Mouse (Mus musculus): Measurements from ENCODE around the gene Disp2. TPM values are rescaled to one million over a fixed set of nuclear protein-coding genes. Genes with fewer than 3 reads are reported as not detected.
A peak's percentile ranks its signal among the peaks of the same experiment; 100 is the strongest.

Gene Disp2
- polyA plus RNA-seq, 1 experiment from 2014 or later, result 2.1 TPM

DNA sequence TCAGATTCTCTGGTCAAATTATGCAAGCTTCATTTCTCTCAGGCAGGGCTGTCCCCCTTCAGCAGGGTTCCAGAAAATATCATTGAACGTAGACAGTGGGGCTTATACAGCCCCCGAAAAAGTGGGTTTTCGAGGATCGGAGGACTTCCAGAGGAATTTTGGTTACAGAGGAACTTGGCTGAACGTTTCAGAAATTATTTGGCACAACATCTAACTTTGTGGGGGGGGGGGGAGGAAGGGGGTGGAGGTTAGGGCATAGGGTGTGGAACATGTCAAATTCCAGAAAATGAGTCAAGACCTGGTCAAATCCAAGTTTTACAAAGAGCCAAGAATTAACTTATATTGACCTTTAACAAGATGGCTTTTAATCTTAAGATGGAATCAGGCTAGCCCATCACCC lies 49.6 kb downstream of the Disp2 start:
- Histone ChIP-seq H3K4me3 (replicated peaks) (no peak overlapping the region), H3K27me3 (no peaks in the 10 kb centered on the region), H3K27ac (no peak overlapping the region), H3K9me3 (replicated peaks) (no peaks in the 10 kb centered on the region), H3K4me1 (no peaks in the 10 kb centered on the region), H3K36me3 (peaks cover 94% of the 10 kb centered on the region), H3K4me2 (no peak overlapping the region), H3K9ac (no peak overlapping the region)
- ATAC-seq (replicated peaks; ENCODE audit: low FRiP score), result no peak
- 92% methylated on average over 5 of the region's 5 CpGs for WGBS

GRCm38 (mm10) chr2:118834061-118834460 lies 54.5 kb downstream of the Disp2 start:
- no peak overlapping the region for H3K27ac ChIP-seq
- H3K27me3 ChIP-seq, result no peaks in the 10 kb centered on the region
- WGBS, result 91% methylated on average over 6 of the region's 6 CpGs
- no peaks in the 10 kb centered on the region for H3K9me3 ChIP-seq (replicated peaks)
- no peak for ATAC-seq (replicated peaks; ENCODE audit: low FRiP score)
- no peak overlapping the region for H3K9ac ChIP-seq
- peaks cover 69% of the 10 kb centered on the region for H3K36me3 ChIP-seq
- H3K4me3 ChIP-seq (replicated peaks), result no peak overlapping the region
- H3K4me1 ChIP-seq, result peaks cover 6% of the 10 kb centered on the region; the same call in 1 of the 2 replicates
- H3K4me2 ChIP-seq, result no peak overlapping the region

- Histone ChIP-seq H3K9ac (no peak overlapping the region), H3K36me3 (peaks cover 59% of the 10 kb centered on the region), H3K4me3 (replicated peaks) (no peak overlapping the region), H3K9me3 (replicated peaks) (no peaks in the 10 kb centered on the region), H3K27me3 (no peaks in the 10 kb centered on the region), H3K4me1 (peaks cover 6% of the 10 kb centered on the region; the same call in 1 of the 2 replicates), H3K27ac (no peak overlapping the region), H3K4me2 (no peak overlapping the region)
- ATAC-seq (replicated peaks; ENCODE audit: low FRiP score), result no peak
- 82% methylated on average over 6 of the region's 6 CpGs for WGBS
These were observed 55.6 kb downstream of the Disp2 start for GRCm38 (mm10) chr2:118835115-118835514.

- no peaks in the 10 kb centered on the region for H3K9me3 ChIP-seq (replicated peaks)
- H3K4me2 ChIP-seq, result no peak overlapping the region
- H3K4me1 ChIP-seq, result peaks cover 6% of the 10 kb centered on the region; the same call in 1 of the 2 replicates
- no peak overlapping the region for H3K4me3 ChIP-seq (replicated peaks)
- H3K27me3 ChIP-seq, result no peaks in the 10 kb centered on the region
- no peak for ATAC-seq (replicated peaks; ENCODE audit: low FRiP score)
- peaks cover 28% of the 10 kb centered on the region for H3K36me3 ChIP-seq
- H3K27ac ChIP-seq, result peak overlapping the region; percentile 51; the same call in 1 of the 2 replicates
- no peak overlapping the region for H3K9ac ChIP-seq
- WGBS, result 43% methylated on average over 5 of the region's 5 CpGs
These were observed 58.8 kb downstream of the Disp2 start for GRCm38 (mm10) chr2:118838330-118838729.

- no peaks in the 10 kb centered on the region for H3K27me3 ChIP-seq
- WGBS, result 64% methylated on average over 5 of the region's 5 CpGs
- H3K4me2 ChIP-seq, result no peak overlapping the region
- H3K9ac ChIP-seq, result no peak overlapping the region
- no peaks in the 10 kb centered on the region for H3K36me3 ChIP-seq
- H3K9me3 ChIP-seq (replicated peaks), result no peaks in the 10 kb centered on the region
- peaks cover 7% of the 10 kb centered on the region for H3K4me1 ChIP-seq
- no peak overlapping the region for H3K4me3 ChIP-seq (replicated peaks)
- ATAC-seq (replicated peaks; ENCODE audit: low FRiP score), result no peak
- H3K27ac ChIP-seq, result no peak overlapping the region
These were observed 61.7 kb downstream of the Disp2 start for GRCm38 (mm10) chr2:118841186-118841585.

DNA sequence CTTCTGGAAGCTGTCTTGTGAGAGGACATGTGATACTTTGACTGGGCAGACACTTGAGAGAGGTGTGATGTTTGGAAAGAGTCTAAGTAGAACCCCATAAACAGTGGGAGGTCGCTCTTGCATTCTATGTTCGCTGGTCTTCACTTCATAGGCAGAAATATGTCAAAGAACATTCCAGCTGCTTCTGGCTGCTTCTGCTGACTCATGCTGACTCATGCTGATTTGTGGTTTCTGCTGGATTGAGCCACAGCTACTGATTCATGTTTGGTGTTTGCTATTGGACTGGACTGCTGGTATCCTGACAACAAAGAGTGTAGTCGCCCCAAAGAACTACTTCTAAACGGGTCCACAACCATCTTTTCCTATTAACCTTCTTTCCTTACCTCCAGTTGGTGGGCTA lies 62.3 kb downstream of the Disp2 start:
- Histone ChIP-seq H3K9ac (no peak overlapping the region), H3K4me3 (replicated peaks) (no peak overlapping the region), H3K36me3 (no peaks in the 10 kb centered on the region), H3K4me2 (no peak overlapping the region), H3K9me3 (replicated peaks) (no peaks in the 10 kb centered on the region), H3K4me1 (peaks cover 10% of the 10 kb centered on the region), H3K27me3 (no peaks in the 10 kb centered on the region), H3K27ac (no peak overlapping the region)
- 76% methylated on average over 4 of the region's 4 CpGs for WGBS
- no peak for ATAC-seq (replicated peaks; ENCODE audit: low FRiP score)

- no peak for ATAC-seq (replicated peaks; ENCODE audit: low FRiP score)
- Histone ChIP-seq H3K4me2 (no peak overlapping the region), H3K9ac (no peak overlapping the region), H3K4me1 (peaks cover 8% of the 10 kb centered on the region; the same call in 1 of the 2 replicates), H3K4me3 (replicated peaks) (no peak overlapping the region), H3K9me3 (replicated peaks) (no peaks in the 10 kb centered on the region), H3K27ac (no peak overlapping the region), H3K27me3 (no peaks in the 10 kb centered on the region), H3K36me3 (no peaks in the 10 kb centered on the region)
- WGBS, result 68% methylated on average over 3 of the region's 3 CpGs
These were observed 64.9 kb downstream of the Disp2 start for GRCm38 (mm10) chr2:118844427-118844826.

- H3K9me3 ChIP-seq (replicated peaks), result no peaks in the 10 kb centered on the region
- H3K27ac ChIP-seq, result no peak overlapping the region
- no peaks in the 10 kb centered on the region for H3K36me3 ChIP-seq
- no peaks in the 10 kb centered on the region for H3K27me3 ChIP-seq
- H3K9ac ChIP-seq, result no peak overlapping the region
- H3K4me2 ChIP-seq, result no peak overlapping the region
- 37% methylated on average over 7 of the region's 7 CpGs for WGBS
- peaks cover 8% of the 10 kb centered on the region; the same call in 1 of the 2 replicates for H3K4me1 ChIP-seq
- ATAC-seq (replicated peaks; ENCODE audit: low FRiP score), result peak; percentile 52; the same call in 1 of the 2 replicates
- H3K4me3 ChIP-seq (replicated peaks), result no peak overlapping the region
These were observed 66.7 kb downstream of the Disp2 start for GRCm38 (mm10) chr2:118846246-118846645.

DNA sequence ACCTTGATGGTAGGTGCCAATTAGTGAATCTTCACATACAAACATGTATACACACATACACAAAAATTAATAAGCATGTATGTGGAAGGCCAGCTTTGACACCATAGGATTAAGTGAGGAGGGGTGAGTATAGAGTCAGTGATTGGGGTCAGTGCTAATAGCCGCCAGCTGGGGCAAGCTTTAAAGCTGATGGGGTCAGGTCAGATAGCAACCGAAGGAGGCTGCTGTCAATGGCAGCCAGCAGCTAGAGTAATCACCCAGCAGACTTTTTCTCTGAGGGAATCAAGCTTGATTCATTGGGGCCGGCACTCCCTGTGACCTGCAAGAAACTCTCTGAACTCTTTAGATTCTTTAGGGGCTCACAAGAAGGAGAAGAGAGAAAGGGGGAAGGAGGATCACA lies 72.2 kb downstream of the Disp2 start:
- Histone ChIP-seq H3K36me3 (no peaks in the 10 kb centered on the region), H3K4me2 (no peak overlapping the region), H3K27ac (no peak overlapping the region), H3K27me3 (no peaks in the 10 kb centered on the region), H3K9ac (no peak overlapping the region), H3K4me1 (0 out of 2 replicates have a peak, but pooled peaks cover 4% of the 10 kb centered on the region), H3K9me3 (replicated peaks) (no peaks in the 10 kb centered on the region), H3K4me3 (replicated peaks) (no peak overlapping the region)
- WGBS, result 20% methylated on average over 3 of the region's 3 CpGs
- ATAC-seq (replicated peaks; ENCODE audit: low FRiP score), result no peak

Other genes with a start within 250 kb of the Disp2 start
- gene Bmf, start 230.0 kb upstream of the Disp2 start, polyA plus RNA-seq (2015; fragmentation: Nextera tagmentation; extraction: Ambion mirVana), result 7.6 and 8.2 TPM in 2 replicates
- 98.5 and 103 TPM in 2 replicates for gene Bub1b, start 181.5 kb upstream of the Disp2 start, polyA plus RNA-seq (2015; fragmentation: Nextera tagmentation; extraction: Ambion mirVana)
- gene Pak6, start 116.4 kb upstream of the Disp2 start, polyA plus RNA-seq (2015; fragmentation: Nextera tagmentation; extraction: Ambion mirVana), result 0.84 and 1.3 TPM in 2 replicates
- gene Ankrd63, start 75.8 kb upstream of the Disp2 start, polyA plus RNA-seq (2015; fragmentation: Nextera tagmentation; extraction: Ambion mirVana), result 0.28 and 0.39 TPM in 2 replicates
- gene Plcb2, start 51.3 kb upstream of the Disp2 start, polyA plus RNA-seq (2015; fragmentation: Nextera tagmentation; extraction: Ambion mirVana), result 1.5 and 1.9 TPM in 2 replicates
- gene Inafm2, start 34.0 kb upstream of the Disp2 start, polyA plus RNA-seq (2015; fragmentation: Nextera tagmentation; extraction: Ambion mirVana), result 14.0 and 15.6 TPM in 2 replicates
- gene Ccdc9b, start 17.1 kb upstream of the Disp2 start, polyA plus RNA-seq (2015; fragmentation: Nextera tagmentation; extraction: Ambion mirVana), result 1.0 and 1.2 TPM in 2 replicates
- 1.1 TPM in 1 of 2 replicates, not detected in the other for gene Phgr1, start 7.0 kb upstream of the Disp2 start, polyA plus RNA-seq (2015; fragmentation: Nextera tagmentation; extraction: Ambion mirVana)
- 120 and 124 TPM in 2 replicates for gene Knstrn, start 34.3 kb downstream of the Disp2 start, polyA plus RNA-seq (2015; fragmentation: Nextera tagmentation; extraction: Ambion mirVana)
- gene Ivd, start 82.2 kb downstream of the Disp2 start, polyA plus RNA-seq (2015; fragmentation: Nextera tagmentation; extraction: Ambion mirVana), result 71.6 and 82.8 TPM in 2 replicates
- gene Bahd1, start 120.7 kb downstream of the Disp2 start, polyA plus RNA-seq (2015; fragmentation: Nextera tagmentation; extraction: Ambion mirVana), result 3.8 and 4.4 TPM in 2 replicates
- 25.9 and 28.4 TPM in 2 replicates for gene Chst14, start 146.8 kb downstream of the Disp2 start, polyA plus RNA-seq (2015; fragmentation: Nextera tagmentation; extraction: Ambion mirVana)
- gene Ccdc32, start 249.7 kb downstream of the Disp2 start, polyA plus RNA-seq (2015; fragmentation: Nextera tagmentation; extraction: Ambion mirVana), result 21.8 and 23.3 TPM in 2 replicates